Mouse (Mus musculus): ENCODE measurements around the gene Rbm46. TPM values are rescaled to one million over a fixed set of nuclear protein-coding genes. Genes with fewer than 3 reads are reported as not detected.

Gene Rbm46
- polyA plus RNA-seq, 1 experiment: 0.07 TPM

DNA sequence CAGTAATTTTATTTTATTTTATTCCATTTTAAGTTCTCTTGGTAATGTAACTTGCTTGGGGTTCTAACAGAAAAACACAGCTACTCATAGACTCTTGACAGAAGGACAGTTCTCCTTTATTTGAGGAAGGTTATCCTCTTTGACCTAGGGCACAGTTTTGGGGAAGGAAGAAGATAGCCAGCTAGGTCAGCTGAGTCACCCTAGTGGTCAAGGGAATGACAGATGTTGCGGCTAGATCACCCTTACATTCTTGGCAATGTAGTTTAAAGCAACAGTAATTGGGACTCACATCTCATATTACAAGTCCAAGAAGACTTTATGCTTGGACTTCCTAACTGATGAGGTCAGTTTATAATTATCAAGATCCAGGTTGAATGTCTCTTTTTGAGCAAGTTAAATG is 82.6 kb downstream of the Rbm46 start:
- WGBS: 45% methylated on average over 1 of the region's 1 CpGs
- no peaks in the 10 kb centered on the region for H3K4me1 ChIP-seq (ENCODE audit: control insufficient read depth, insufficient read depth, insufficient read length)
- DNase-seq (ENCODE audit: low read depth in 1 of 2, low spot score in 2 of 2): no peak
- TF ChIP-seq CTCF (IDR thresholded peaks at IDR 0.05; ENCODE audit: extremely low read depth, insufficient read depth, insufficient read length, insufficient replicate concordance): no peak
- no peak for TF ChIP-seq POLR2A (IDR thresholded peaks at IDR 0.05; ENCODE audit: low read depth, low read length)
- no peak overlapping the region for H3K4me3 ChIP-seq (ENCODE audit: extremely low read depth, insufficient read depth, insufficient read length)
- H3K36me3 ChIP-seq (ENCODE audit: control insufficient read depth, insufficient read depth, low read length): no peaks in the 10 kb centered on the region
- no peak overlapping the region for H3K27ac ChIP-seq (ENCODE audit: insufficient read depth, low read length)
- no peaks in the 10 kb centered on the region for H3K27me3 ChIP-seq (ENCODE audit: control insufficient read depth, insufficient read depth, low read length)

DNA sequence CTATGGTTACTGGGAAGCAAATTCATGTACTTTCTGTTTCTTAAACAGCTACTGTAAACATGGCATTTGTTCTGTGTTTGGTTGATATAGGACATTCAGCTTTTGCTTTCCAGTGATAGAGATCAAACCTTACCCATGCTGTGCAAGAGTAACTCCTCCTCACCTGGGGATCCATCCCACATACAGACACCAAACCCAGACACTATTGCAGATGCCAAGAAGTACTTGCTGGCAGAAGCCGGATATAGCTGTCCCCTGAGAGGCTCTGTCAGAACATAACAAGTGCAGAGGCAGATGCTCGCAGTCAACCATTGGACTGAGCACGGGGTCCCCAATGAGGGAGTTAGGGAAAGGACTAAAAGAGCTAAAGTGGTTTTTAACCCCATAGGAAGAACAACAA is 84.6 kb downstream of the Rbm46 start:
- TF ChIP-seq POLR2A (IDR thresholded peaks at IDR 0.05; ENCODE audit: low read depth, low read length): no peak
- TF ChIP-seq CTCF (IDR thresholded peaks at IDR 0.05; ENCODE audit: extremely low read depth, insufficient read depth, insufficient read length, insufficient replicate concordance): no peak
- WGBS: 92% methylated on average over 3 of the region's 3 CpGs
- no peaks in the 10 kb centered on the region for H3K36me3 ChIP-seq (ENCODE audit: control insufficient read depth, insufficient read depth, low read length)
- no peak overlapping the region for H3K4me3 ChIP-seq (ENCODE audit: extremely low read depth, insufficient read depth, insufficient read length)
- H3K4me1 ChIP-seq (ENCODE audit: control insufficient read depth, insufficient read depth, insufficient read length): no peaks in the 10 kb centered on the region
- no peak for DNase-seq (ENCODE audit: low read depth in 1 of 2, low spot score in 2 of 2)
- no peaks in the 10 kb centered on the region for H3K27me3 ChIP-seq (ENCODE audit: control insufficient read depth, insufficient read depth, low read length)
- H3K27ac ChIP-seq (ENCODE audit: insufficient read depth, low read length): no peak overlapping the region

Other genes starting within 250 kb of the Rbm46 start
- 0.84 and 1.4 TPM in 2 replicates for gene Lrat, start 27.5 kb upstream of the Rbm46 start, polyA plus RNA-seq (2012; rRNA removed)
- 0.06 TPM in 2 replicates for gene Fgg, start 131.2 kb upstream of the Rbm46 start, polyA plus RNA-seq (2012; rRNA removed)
- gene Fga, start 149.6 kb upstream of the Rbm46 start, polyA plus RNA-seq (2012; rRNA removed): 0.05 TPM in 1 of 2 replicates, not detected in the other
- gene Fgb, start 173.4 kb upstream of the Rbm46 start, polyA plus RNA-seq (2012; rRNA removed): 0.02 TPM in 1 of 2 replicates, not detected in the other
- gene Plrg1, start 179.0 kb upstream of the Rbm46 start, polyA plus RNA-seq (2012; rRNA removed): 21.1 and 25.1 TPM in 2 replicates